In the genomic region with DNA sequence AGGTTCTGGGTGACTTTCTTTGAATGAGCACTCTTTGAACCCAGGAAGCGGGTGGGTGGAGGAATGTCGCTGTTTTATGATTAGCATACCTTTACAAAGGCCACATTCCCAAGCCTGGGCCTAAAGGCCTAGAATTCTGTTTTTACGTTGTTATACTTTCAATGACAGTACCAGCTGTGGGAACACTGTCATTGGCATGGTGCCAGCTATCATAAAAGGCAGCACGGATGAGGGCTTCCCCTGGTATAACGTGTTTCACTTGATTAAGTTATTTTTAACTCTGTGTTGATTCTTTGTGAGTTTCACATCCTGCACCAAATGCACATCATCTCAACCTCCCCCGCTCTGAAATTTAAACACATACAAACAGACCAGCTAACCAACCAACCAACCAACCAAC, we compare ENCODE assay signal across 22 mouse cellular contexts. TPM values are rescaled to one million over a fixed set of nuclear protein-coding genes. Genes with fewer than 3 reads are reported as not detected.
DNase-seq lines count a peak whose midpoint lies in the region; ATAC-seq and TF ChIP-seq lines count a peak whose summit lies in the region.
"Not testable (repeated sequence)": the region's sequence is repeated elsewhere in the genome, so short reads cannot be mapped to it uniquely, and the experiment has no call there.
"Had no signal": no experiment of that assay in that cellular context is flagged by ENCODE, and none has a peak within 500 bp of the region (broad histone marks: within the 10 kb centered on the region; RNA-seq: fewer than 3 reads in every experiment).

No protein-coding gene starts in this region.

- TF ChIP-seq POLR2A in brain, embryonic 14.5 days (IDR thresholded peaks at IDR 0.05; ENCODE audit: borderline replicate concordance, extremely low read depth, insufficient read depth, insufficient read length, poor library complexity, severe bottlenecking); thymus, adult 2 months (IDR thresholded peaks at IDR 0.05; ENCODE audit: control insufficient read depth, extremely low read depth, insufficient read depth, low read length, poor library complexity): not testable (repeated sequence)

- H3K27ac ChIP-seq in thymus, adult 2 months (ENCODE audit: control insufficient read depth, insufficient read depth, low read length): peak overlapping the region; percentile 69; the same call in 1 of the 2 replicates

- DNase-seq in CD8-positive naive resting alpha-beta T cell, adult 2 months (ENCODE audit: low read depth in 2 of 2, low spot score in 2 of 2): peak; percentile 49 to 62
- peak; percentile 12 for DNase-seq in brain, embryonic 14.5 days (ENCODE audit: low read depth)
- peak; percentile 21 for DNase-seq in gastrocnemius, postnatal 14 days
- DNase-seq in lung, postnatal 14 days: peak; percentile 23
- peak; percentile 26 for DNase-seq in skeletal muscle tissue, adult 2 months (ENCODE audit: low read depth, low spot score)
- DNase-seq in thymus, adult 2 months: peak; percentile 53

- H3K27me3 ChIP-seq in thymus, adult 2 months (ENCODE audit: control insufficient read depth, insufficient read depth, low read length): not testable (repeated sequence)

- 5% methylated on average over 6 of the region's 6 CpGs for WGBS in thymus, adult 2 months

- not testable (repeated sequence) for TF ChIP-seq CTCF in brain, embryonic 14.5 days (IDR thresholded peaks at IDR 0.05; ENCODE audit: borderline replicate concordance, extremely low read depth, insufficient read depth, insufficient read length); thymus, adult 2 months (IDR thresholded peaks at IDR 0.05; ENCODE audit: borderline replicate concordance, control insufficient read depth, extremely low read depth, insufficient read depth, low read length, poor library complexity)

- intact Hi-C loops in gastrocnemius, postnatal 14 days (cut with DNase I; ENCODE audit: low total_unique reads): not testable (repeated sequence)

- ATAC-seq in inflammation-experienced regulatory T-cells, adult 6 months: peak; percentile 69

- H3K4me3 ChIP-seq in thymus, adult 2 months (ENCODE audit: control insufficient read depth, insufficient read depth, low read length): not testable (repeated sequence)

- H3K36me3 ChIP-seq in thymus, adult 2 months (ENCODE audit: control insufficient read depth, insufficient read depth, low read length): not testable (repeated sequence)

- H3K4me1 ChIP-seq in thymus, adult 2 months (replicated peaks; ENCODE audit: control insufficient read depth, insufficient read depth, low read length): peaks cover 17% of the 10 kb centered on the region

RNA-seq across cellular contexts. Expression of gene Dusp11, which starts 4.6 kb away (rescaled TPM):
- 157 and 169 TPM in 2 replicates for polyA plus RNA-seq in brain, embryonic 14.5 days (2012; rRNA removed)
- total RNA-seq in gastrocnemius, postnatal 14 days (2021): 10 to 100 TPM; 36.6 to 44.1 TPM
- 100 to 1,000 TPM; 177 to 212 (median 182) TPM for polyA plus RNA-seq in inflammation-experienced regulatory T-cells, adult 6 months (2017; shearing (Covaris generic))
- 60.8 and 65.6 TPM in 2 replicates for polyA plus RNA-seq in thymus, adult 2 months (2012; rRNA removed)

RNA-seq across cellular contexts. Expression of gene Figla, which starts 49.9 kb away (rescaled TPM):
- 0.15 TPM in 1 of 2 replicates, not detected in the other for polyA plus RNA-seq in brain, embryonic 14.5 days (2012; rRNA removed)
- total RNA-seq in gastrocnemius, postnatal 14 days (2021): not detected
- polyA plus RNA-seq in inflammation-experienced regulatory T-cells, adult 6 months (2017; shearing (Covaris generic)): not detected
- polyA plus RNA-seq in thymus, adult 2 months (2012; rRNA removed): not detected in 2 replicates
- total RNA-seq: adrenal gland, adult 18-20 months; granulocyte monocyte progenitor cell, adult 5-6 weeks; layer of hippocampus, adult 18-20 months; layer of hippocampus, postnatal 36 days; left cerebral cortex, postnatal 25 days; megakaryocyte progenitor cell, adult 5-6 weeks had no signal
- polyA plus RNA-seq: forebrain, embryonic 13.5 days; heart, embryonic 15.5 days; hindbrain, embryonic 12.5 days; intestine, embryonic 15.5 days; kidney, embryonic 14.5 days; limb, embryonic 15.5 days; liver, embryonic 16.5 days; midbrain, embryonic 13.5 days; Patski had no signal

RNA-seq across cellular contexts. Expression of gene Nat8f1, which starts 50.6 kb away (rescaled TPM):
- 16.5 and 17.1 TPM in 2 replicates for polyA plus RNA-seq in brain, embryonic 14.5 days (2012; rRNA removed)
- total RNA-seq in gastrocnemius, postnatal 14 days (2021): 1 to 10 TPM; 1.9 to 2.2 TPM
- polyA plus RNA-seq in inflammation-experienced regulatory T-cells, adult 6 months (2017; shearing (Covaris generic)): 10 to 100 TPM in 1 of 3 experiments, 1 to 10 TPM in 2; 6.1 to 10.5 (median 9.5) TPM
- 10.3 and 12.5 TPM in 2 replicates for polyA plus RNA-seq in thymus, adult 2 months (2012; rRNA removed)

RNA-seq across cellular contexts. Expression of gene Tprkb, which starts 54.4 kb away (rescaled TPM):
- polyA plus RNA-seq in brain, embryonic 14.5 days (2012; rRNA removed): 35.5 and 40.7 TPM in 2 replicates
- 10 to 100 TPM; 19.0 to 19.5 TPM for total RNA-seq in gastrocnemius, postnatal 14 days (2021)
- polyA plus RNA-seq in inflammation-experienced regulatory T-cells, adult 6 months (2017; shearing (Covaris generic)): 10 to 100 TPM; 40.0 to 61.3 (median 50.0) TPM
- polyA plus RNA-seq in thymus, adult 2 months (2012; rRNA removed): 16.8 and 20.6 TPM in 2 replicates
